Mouse (Mus musculus): ENCODE results near the gene Gm49345.
"Not testable (repeated sequence)": the region's sequence is repeated elsewhere in the genome, so short reads cannot be mapped to it uniquely, and the experiment has no call there.

Gene Gm49345

GRCm38 (mm10) chr13:67637294-67638007, at the start of gene Gm49345, which contains the start of gene Zfp729a:
Gene Gm49345, minus strand, starts transcription at chr13:67637769.
Gene Zfp729a, minus strand, starts transcription at chr13:67637791.
- DNase-seq: peak; percentile 92 to 93

- no peak for DNase-seq
Measured at GRCm38 (mm10) chr13:67686971-67687370, 49.4 kb upstream of the Gm49345 start, which contains the start of gene Zfp738. Gene Zfp738, minus strand, starts transcription at chr13:67687071.

- not testable (repeated sequence) for DNase-seq
Measured at GRCm38 (mm10) chr13:67683841-67684240, 46.3 kb upstream of the Gm49345 start.

GRCm38 (mm10) chr13:67682959-67683735, 45.6 kb upstream of the Gm49345 start:
- DNase-seq: peak; percentile 90 to 93

GRCm38 (mm10) chr13:67674902-67675301, 37.3 kb upstream of the Gm49345 start:
- no peak for DNase-seq

GRCm38 (mm10) chr13:67652496-67652895, 14.9 kb upstream of the Gm49345 start:
- DNase-seq: no peak

GRCm38 (mm10) chr13:67610108-67610507, 27.5 kb downstream of the Gm49345 start:
- no peak for DNase-seq

- peak; percentile 94 to 95 for DNase-seq
Measured at GRCm38 (mm10) chr13:67609066-67609876, 28.3 kb downstream of the Gm49345 start, which contains the start of gene Zfp729b. Gene Zfp729b, minus strand, starts transcription at chr13:67609707.

- DNase-seq: no peak
Measured at GRCm38 (mm10) chr13:67572591-67573189, 64.9 kb downstream of the Gm49345 start.

GRCm38 (mm10) chr13:67553730-67554129, 83.8 kb downstream of the Gm49345 start, which contains the start of gene Zfp748:
Gene Zfp748, minus strand, starts transcription at chr13:67553830.
- DNase-seq: no peak

GRCm38 (mm10) chr13:67552505-67553346, 84.8 kb downstream of the Gm49345 start:
- peak; percentile 92 to 94 for DNase-seq

- DNase-seq: no peak
Measured at GRCm38 (mm10) chr13:67545941-67546340, 91.6 kb downstream of the Gm49345 start.

All from kidney, postnatal 36 days (tissue).